Mouse (Mus musculus): Measurements from ENCODE around the gene Gm17334.

Gene Gm17334
- long read RNA-seq, experiment 1: 0 reads
- long read RNA-seq, experiment 2: 0 reads

DNA sequence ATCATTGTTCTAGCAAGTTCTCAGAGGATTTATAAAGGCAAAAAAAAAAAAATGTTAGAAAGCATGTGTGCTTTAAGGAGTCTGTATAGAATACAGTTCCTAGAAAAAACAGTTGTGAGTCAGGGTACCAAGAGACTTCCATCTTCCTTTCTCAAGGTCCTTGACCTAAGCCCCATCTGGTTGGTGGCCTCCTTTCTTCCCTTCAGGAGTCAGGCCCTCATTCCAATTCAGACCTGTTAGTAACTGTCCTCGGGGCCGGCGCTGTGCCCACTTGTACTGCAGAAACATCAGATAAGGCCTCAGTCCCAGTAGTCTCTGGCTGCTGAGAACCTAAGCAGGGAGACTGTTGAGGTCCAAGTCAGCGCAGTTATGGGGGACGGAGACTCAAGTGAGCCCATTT is at the start of gene Gm17334:
Gm17334 (minus strand) TSS at position 101 of the 400 bp plus-strand sequence.
- intact Hi-C loops (cut with DNase I): no loop called here

DNA sequence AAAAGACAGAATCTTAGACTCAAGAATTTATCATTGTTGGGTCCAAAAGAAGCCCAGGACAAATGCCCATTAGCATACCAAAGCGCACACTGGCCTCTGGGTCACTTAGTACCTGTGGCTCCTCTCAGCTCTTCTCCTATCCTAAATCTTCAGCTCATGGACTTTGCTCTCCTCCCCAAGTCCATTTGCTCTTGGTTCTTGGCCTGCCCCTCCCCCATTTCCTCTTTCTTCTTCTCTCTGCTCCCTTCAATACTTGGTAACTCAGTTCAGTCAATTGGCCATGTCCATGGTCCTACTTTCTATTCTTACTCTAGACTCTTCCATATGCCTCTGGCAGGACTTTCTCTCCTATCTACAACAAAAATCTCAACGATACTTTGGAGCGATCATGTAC is 49.0 kb upstream of the Gm17334 start:
- intact Hi-C loops (cut with DNase I): no loop called here

DNA sequence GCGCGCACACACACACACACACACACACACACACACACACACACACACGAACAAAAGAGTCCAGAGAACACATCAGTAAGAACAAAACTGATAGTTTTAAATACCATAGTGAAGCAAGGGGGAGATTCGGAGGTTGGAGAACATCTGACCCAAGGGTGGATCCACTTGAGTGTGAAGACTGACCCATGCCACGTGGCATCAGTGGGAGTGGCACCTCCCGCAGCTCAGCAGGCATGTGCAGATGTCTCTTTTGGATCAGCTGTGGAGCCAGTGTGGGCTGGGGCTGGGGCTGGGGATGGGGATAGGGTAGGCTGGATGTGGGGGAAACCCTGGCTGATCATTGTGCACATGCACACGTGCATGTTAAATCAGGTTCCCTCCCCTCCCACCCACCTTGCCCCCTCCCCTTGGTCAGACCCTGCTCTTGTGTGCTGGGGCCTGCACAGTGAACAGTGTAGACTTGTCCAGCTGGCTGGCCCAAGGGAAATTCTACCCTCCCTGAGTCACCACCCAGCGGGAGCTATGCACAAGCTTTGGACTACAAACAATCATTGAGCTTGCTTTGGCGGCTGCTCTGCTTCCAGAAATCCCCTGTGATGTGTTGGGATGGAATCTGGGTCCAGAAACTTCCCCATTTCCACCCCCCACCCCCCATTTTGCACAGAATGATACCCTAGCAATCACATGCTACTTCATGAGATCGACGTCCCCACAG is 48.4 kb upstream of the Gm17334 start:
- intact Hi-C loops (cut with DNase I): no loop called here

DNA sequence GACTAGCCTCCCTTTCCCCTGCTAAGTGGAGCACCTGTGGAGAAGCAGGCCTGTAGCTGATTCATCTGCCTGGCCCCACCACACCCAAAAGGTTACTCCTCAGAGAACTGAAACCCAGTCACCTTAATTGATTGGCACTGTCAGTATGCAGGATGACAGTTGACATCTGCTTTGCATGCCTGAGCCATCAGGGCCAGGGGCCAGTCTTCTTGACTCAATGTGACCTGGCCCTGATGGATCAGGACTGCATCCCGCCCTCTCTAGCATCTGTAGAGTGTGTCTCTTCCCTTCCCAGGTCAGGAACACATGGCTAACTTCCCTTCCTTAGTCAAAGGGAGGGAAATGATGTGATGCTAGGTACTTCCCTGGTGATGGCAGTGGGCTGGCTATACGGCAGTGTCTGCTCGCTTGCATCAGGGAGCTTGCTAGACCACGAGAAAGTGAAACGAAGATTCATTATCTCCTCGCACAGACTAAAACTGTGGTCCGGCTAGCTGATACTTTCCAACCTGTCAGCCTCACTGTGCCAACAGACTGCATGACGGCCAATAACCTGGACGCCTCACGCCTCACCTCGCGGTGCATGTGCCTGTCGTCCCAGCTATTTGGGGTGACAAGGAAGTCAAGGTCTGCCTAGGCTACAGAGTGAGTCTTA is 47.7 kb upstream of the Gm17334 start:
- intact Hi-C loops (cut with DNase I): no loop called here

GRCm38 (mm10) chr11:53819511-53819910 is 46.5 kb upstream of the Gm17334 start:
- intact Hi-C loops (cut with DNase I): no loop called here

GRCm38 (mm10) chr11:53818794-53819193 is 45.8 kb upstream of the Gm17334 start:
- intact Hi-C loops (cut with DNase I): no loop called here

DNA sequence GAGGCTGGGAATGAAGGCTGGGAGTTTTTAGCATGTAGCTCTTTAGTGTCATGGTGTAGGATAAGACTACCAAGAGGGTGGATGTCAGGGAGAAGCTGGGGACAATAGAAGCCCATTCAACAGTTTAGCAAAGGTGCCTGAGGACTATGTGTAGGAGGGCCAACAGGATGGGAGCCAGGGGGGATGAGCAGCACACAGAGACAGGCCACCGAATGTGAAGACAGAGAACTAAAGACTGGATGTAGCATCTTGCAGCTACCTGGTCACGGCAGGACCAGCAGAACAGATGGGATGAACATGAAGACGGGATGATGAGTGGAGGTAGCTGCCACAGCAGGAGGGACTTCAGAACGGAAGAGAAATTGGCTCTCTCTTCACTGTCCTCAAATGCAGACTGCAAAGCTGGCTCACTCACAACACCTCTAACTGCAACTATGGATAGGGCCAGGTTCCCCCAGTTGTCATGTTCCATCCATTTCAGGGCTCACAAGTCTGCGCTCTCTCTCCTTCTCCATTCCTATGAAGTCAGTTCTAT is 43.9 kb upstream of the Gm17334 start:
- intact Hi-C loops (cut with DNase I): no loop called here

DNA sequence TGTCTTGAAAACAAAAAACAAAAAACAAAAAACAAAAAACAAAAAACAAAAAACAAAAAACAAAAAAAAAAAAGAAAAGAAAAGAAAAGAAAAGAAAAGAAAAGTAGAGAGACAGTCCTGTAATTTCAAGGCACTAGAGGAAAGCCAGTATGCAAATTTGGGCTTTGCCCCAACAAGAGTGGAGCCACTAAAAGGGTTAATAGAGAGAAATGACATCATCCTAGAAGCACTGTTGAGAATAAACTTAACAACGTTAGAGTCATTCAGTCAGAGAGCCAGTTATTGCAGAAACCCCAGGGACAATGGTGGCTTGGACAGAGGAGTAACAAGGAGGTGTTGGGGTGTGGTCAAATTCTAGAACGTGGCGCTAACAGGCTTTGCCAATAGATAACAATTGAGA is 41.8 kb upstream of the Gm17334 start:
- intact Hi-C loops (cut with DNase I): no loop called here

GRCm38 (mm10) chr11:53813001-53813868 is 40.2 kb upstream of the Gm17334 start:
- intact Hi-C loops (cut with DNase I): no loop called here

DNA sequence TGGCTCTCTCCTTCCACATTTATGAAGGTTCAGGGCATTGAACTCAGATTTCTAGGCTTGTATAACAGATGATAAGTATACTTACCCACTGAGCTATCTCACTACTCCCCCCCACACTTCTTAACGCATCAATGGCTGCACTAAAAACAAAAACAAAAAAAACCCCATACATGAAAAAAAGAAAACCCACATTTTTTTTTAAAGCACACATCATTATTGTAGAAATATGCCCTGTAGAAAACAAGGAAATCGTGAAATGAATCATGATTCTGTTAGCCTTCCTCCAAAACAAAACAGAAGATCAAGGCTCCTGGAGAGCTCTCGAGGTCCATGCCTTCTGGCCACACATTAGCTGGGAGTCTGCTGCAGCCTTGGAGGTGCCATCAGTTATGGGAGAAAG is 38.3 kb upstream of the Gm17334 start:
- intact Hi-C loops (cut with DNase I): no loop called here

- intact Hi-C loops (cut with DNase I): no loop called here
Measured at GRCm38 (mm10) chr11:53810749-53811148, 37.8 kb upstream of the Gm17334 start.

GRCm38 (mm10) chr11:53810156-53810555 is 37.2 kb upstream of the Gm17334 start:
- intact Hi-C loops (cut with DNase I): no loop called here

GRCm38 (mm10) chr11:53809354-53809753 is 36.4 kb upstream of the Gm17334 start:
- intact Hi-C loops (cut with DNase I): no loop called here

GRCm38 (mm10) chr11:53805786-53806185 is 32.8 kb upstream of the Gm17334 start:
- intact Hi-C loops (cut with DNase I): no loop called here

DNA sequence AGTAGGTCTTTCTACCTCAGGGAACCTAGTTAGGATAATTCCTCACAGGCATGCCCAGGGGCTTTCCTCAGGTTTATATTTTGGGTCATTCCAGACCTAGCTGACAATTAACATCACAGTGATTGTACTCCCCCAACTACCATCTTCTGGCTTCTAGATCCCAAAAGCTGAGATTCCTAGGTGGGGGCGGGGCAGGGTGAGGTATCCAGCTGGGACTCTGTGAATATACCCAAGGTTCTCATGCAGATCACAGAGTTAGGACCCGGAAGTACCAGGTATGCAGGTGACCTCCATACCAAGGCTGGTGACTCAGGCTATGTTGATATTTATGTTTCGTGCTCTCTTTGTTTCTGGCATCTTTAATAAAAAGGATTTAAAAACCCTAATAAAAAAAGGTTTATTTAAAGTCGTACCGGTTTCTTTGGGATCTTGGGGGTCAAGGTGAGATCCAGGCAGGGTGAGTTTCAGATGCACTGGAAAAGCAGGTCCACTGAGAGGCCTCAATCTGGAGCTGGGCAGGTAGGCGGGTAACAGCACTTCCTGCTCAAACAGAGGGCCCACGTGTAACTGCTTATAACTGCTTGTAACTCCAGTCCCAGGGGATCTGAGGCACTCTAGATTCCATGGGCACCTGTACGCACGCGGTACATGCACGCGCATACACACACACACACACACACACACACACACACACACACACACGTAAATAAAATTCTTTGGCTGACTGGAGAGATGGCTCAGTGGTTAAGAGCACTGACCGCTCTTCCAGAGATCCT is 31.8 kb upstream of the Gm17334 start:
- intact Hi-C loops (cut with DNase I): loop anchor here (5.0 kb wide), 1 partner anchor 43 kb away; no protein-coding TSS in a partner anchor

GRCm38 (mm10) chr11:53803494-53803893 is 30.5 kb upstream of the Gm17334 start:
- intact Hi-C loops (cut with DNase I): loop anchor here (5.0 kb wide), 1 partner anchor 44 kb away; no protein-coding TSS in a partner anchor

GRCm38 (mm10) chr11:53803093-53803492 is 30.1 kb upstream of the Gm17334 start:
- intact Hi-C loops (cut with DNase I): loop anchor here (5.0 kb wide), 1 partner anchor 44 kb away; no protein-coding TSS in a partner anchor

DNA sequence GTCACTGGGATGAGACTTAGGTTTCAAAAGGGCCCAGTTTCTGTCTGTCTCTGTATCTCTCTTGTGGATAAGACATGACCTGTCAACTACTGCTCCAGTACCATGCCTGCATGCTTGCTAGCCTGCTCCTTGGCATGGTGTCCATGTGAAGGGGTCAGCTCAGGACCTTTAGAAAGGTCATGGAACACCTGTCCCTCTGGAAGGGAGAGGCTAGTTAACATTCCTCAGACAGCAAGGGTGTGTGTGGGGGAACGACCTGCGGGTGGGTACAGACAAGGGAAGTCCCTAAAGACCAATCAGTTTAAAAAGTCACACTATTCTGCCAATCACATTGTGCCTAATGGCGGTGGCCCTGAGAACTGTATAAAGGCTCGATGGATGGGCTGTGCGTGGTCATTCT is 28.0 kb upstream of the Gm17334 start:
- intact Hi-C loops (cut with DNase I): loop anchor here (5.0 kb wide), 1 partner anchor 46 kb away; no protein-coding TSS in a partner anchor

GRCm38 (mm10) chr11:53800036-53800435 is 27.0 kb upstream of the Gm17334 start:
- intact Hi-C loops (cut with DNase I): loop anchor here (5.0 kb wide), 1 partner anchor 47 kb away; no protein-coding TSS in a partner anchor

- intact Hi-C loops (cut with DNase I): no loop called here
Measured at GRCm38 (mm10) chr11:53798041-53798711, 25.2 kb upstream of the Gm17334 start.

Data from adrenal gland (tissue).